Mouse (Mus musculus) limb, embryonic 10.5 days (tissue): ENCODE results near the gene Serpinb1a. TPM values are rescaled to one million over a fixed set of nuclear protein-coding genes. Genes with fewer than 3 reads are reported as not detected.
"Not testable (repeated sequence)": the region's sequence is repeated elsewhere in the genome, so short reads cannot be mapped to it uniquely, and the experiment has no call there.

ENCODE experiments used
- DNase-seq: peaks from one replicate; pipeline ENCODE4 v3.0.0-alpha.2; 2017; ENCODE audit warnings: low spot score
- H3K27ac ChIP-seq: fragments of 300-500 bp; sonication (generic); 2 replicates; pipeline ENCODE4 v1.5.1; 2016; ENCODE audit warnings: mild to moderate bottlenecking
- H3K27me3 ChIP-seq: fragments of 300-500 bp; sonication (generic); 2 replicates; pipeline ENCODE4 v1.6.1; 2016; ENCODE audit warnings: low read depth, mild to moderate bottlenecking; ENCODE audit not compliant: poor library complexity, severe bottlenecking
- H3K36me3 ChIP-seq: fragments of 300-500 bp; sonication (generic); 2 replicates; pipeline ENCODE4 v1.6.1; 2016; ENCODE audit warnings: mild to moderate bottlenecking, moderate library complexity
- H3K4me1 ChIP-seq: fragments of 300-500 bp; sonication (generic); 2 replicates; pipeline ENCODE4 v1.6.1; 2016
- H3K4me3 ChIP-seq: fragments of 300-500 bp; sonication (generic); 2 replicates; pipeline ENCODE4 v1.5.1; 2016; ENCODE audit warnings: mild to moderate bottlenecking, moderate library complexity
- H3K9me3 ChIP-seq: fragments of 300-500 bp; sonication (generic); replicated peaks from 2 replicates; pipeline ENCODE4 v1.6.1; 2016; ENCODE audit warnings: mild to moderate bottlenecking
- WGBS: fragments of 180-500 bp; shearing (Covaris S2); methylation state at CpG from one replicate; pipeline ENCODE4 v1.1.7; 2016; 5-methylcytosine and 5-hydroxymethylcytosine counted together
- polyA plus RNA-seq: library from polyadenylated mRNA; unstranded; fragments of >200 nt; fragmentation: Nextera tagmentation; extraction: Ambion mirVana; gene quantifications from 2 replicates; pipeline ENCODE4 v1.2.1, GENCODE M21; 2016

Gene Serpinb1a
- polyA plus RNA-seq = 0.46 and 2.1 TPM in 2 replicates

DNA sequence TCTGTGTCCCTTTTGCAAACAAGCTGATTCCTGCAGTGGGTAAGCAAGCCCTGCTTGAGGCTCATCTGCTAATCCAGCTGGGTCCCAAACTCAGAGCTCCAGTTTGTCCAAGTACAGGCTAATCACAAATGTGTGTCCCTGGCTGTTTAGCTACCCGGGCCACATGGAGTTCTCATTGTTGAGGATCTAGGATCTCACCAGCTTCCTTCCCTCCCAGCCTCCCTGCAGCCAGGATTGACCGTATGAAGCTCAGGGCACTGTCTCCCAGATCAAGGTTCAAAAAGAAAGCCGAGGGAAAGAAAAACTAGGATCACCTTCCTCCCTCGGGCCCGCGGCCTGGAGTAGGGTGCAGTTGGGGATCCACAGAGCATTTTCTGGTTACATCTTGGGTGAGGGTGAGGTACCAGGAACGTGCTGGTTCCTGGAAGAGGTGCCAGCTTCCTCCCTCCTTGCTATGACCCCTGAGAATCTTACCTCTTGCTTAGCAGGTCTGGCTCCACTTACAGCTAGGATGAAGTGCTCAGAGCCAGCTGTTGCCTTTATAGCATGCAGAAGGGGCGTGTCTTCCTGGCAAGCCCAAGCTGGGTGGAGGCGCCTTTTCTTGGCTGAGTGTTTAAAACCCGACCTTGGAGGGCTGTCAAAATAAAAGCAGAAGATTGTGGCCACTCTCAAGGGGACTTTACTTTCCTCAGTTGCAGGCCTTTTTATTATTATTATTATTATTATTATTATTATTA is at the start of gene Serpinb1a:
Gene Serpinb1a, minus strand, starts transcription at position 518 of the 737 bp plus-strand sequence.
- H3K9me3 ChIP-seq = no peaks in the 10 kb centered on the region
- H3K27ac ChIP-seq = no peak within 1 kb of the TSS
- H3K4me3 ChIP-seq = no peak within 1 kb of the TSS
- H3K36me3 ChIP-seq = no peaks in the 10 kb centered on the region
- no peaks in the 10 kb centered on the region for H3K27me3 ChIP-seq
- 53% methylated on average over 10 of the region's 10 CpGs for WGBS
- peaks cover 13% of the 10 kb centered on the region for H3K4me1 ChIP-seq
- DNase-seq = peak; percentile 39

DNA sequence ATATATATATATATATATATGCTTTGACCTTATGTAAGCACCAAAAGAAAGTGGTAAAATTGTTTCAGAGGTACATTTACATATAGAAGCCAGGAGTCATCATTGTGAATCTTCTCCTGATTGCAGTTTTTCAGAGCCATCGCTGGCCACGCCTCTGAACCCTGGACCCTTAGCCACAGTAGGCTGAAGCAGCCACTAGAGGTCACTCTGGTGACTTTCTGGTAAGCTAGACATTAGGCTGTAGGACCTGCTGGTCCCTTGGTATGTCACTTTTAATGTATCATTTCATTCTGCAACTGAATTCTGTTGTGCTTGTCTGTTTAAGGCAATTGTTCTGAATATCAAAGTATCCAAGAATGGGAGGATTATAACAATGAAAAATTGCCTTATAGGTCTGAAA is 49.7 kb upstream of the Serpinb1a start:
- 25% methylated on average over 2 of the region's 2 CpGs for WGBS
- Histone ChIP-seq H3K27ac (no peak overlapping the region), H3K4me3 (no peak overlapping the region), H3K4me1 (no peaks in the 10 kb centered on the region), H3K36me3 (no peaks in the 10 kb centered on the region), H3K9me3 (no peaks in the 10 kb centered on the region), H3K27me3 (no peaks in the 10 kb centered on the region)
- DNase-seq = peak; percentile 40

DNA sequence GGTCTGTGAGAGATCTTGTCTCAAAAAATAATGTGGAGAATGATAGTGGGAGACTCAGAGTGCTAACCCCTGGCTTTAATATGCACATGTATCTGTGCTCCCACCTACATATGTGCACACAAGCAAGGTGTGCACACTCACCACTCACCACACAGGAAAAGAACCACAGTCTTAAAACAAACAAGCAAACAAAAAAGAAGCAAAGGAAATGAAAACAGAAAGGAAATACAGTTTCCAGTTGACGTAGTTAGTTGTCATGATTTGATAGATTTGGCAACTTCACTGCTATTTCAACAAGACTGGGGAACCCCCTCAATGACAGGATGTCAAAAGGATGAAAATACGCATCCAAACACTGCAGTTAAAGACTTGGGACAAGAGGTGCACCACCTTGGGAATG is 48.1 kb upstream of the Serpinb1a start:
- not testable (repeated sequence) for H3K36me3 ChIP-seq, H3K4me3 ChIP-seq, DNase-seq, H3K4me1 ChIP-seq, H3K27ac ChIP-seq, H3K27me3 ChIP-seq, H3K9me3 ChIP-seq
- WGBS = 85% methylated on average over 1 of the region's 2 CpGs

- H3K4me1 ChIP-seq = no peaks in the 10 kb centered on the region
- H3K27me3 ChIP-seq = no peaks in the 10 kb centered on the region
- 72% methylated on average over 2 of the region's 2 CpGs for WGBS
Observed at GRCm38 (mm10) chr13:32898111-32898510, 47.1 kb upstream of the Serpinb1a start, which contains the start of gene Serpinb1c. Gene Serpinb1c (minus strand): TSS chr13:32898211.

DNA sequence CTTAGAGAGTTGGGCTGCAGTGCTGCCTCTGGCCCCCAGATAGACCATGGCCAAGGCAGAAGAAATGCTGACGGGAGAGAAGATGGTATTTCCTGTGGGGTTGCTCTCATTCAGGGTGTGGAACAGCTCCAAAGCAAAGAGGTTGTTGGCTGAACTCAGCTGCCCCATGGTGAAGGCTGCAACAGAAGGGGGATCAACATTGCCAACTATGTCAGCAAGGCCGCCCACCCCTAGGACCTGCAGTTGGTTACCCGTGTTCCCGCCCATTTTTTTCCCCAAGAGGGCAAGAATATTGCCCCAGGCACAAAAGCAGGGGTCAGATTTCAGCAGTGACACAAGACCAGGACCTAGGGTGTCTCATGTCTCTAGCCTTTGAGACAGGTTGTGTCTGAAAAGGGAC is 45.9 kb upstream of the Serpinb1a start:
- Histone ChIP-seq H3K27me3 (no peaks in the 10 kb centered on the region), H3K27ac (no peak overlapping the region), H3K4me3 (no peak overlapping the region), H3K9me3 (no peaks in the 10 kb centered on the region), H3K36me3 (no peaks in the 10 kb centered on the region), H3K4me1 (no peaks in the 10 kb centered on the region)
- 80% methylated on average over 4 of the region's 4 CpGs for WGBS
- no peak for DNase-seq

More at GRCm38 (mm10) chr13:32898111-32898510, 47.1 kb upstream of the Serpinb1a start, which contains the start of gene Serpinb1c:
- Histone ChIP-seq H3K9me3 (no peaks in the 10 kb centered on the region), H3K4me3 (no peak within 1 kb of the TSS), H3K27ac (no peak within 1 kb of the TSS), H3K36me3 (no peaks in the 10 kb centered on the region)
- no peak for DNase-seq

- Histone ChIP-seq H3K27me3 (no peaks in the 10 kb centered on the region), H3K27ac (no peak overlapping the region), H3K4me1 (no peaks in the 10 kb centered on the region), H3K9me3 (no peaks in the 10 kb centered on the region), H3K4me3 (no peak overlapping the region), H3K36me3 (no peaks in the 10 kb centered on the region)
- no peak for DNase-seq
Observed at GRCm38 (mm10) chr13:32884755-32885154, 33.8 kb upstream of the Serpinb1a start.

DNA sequence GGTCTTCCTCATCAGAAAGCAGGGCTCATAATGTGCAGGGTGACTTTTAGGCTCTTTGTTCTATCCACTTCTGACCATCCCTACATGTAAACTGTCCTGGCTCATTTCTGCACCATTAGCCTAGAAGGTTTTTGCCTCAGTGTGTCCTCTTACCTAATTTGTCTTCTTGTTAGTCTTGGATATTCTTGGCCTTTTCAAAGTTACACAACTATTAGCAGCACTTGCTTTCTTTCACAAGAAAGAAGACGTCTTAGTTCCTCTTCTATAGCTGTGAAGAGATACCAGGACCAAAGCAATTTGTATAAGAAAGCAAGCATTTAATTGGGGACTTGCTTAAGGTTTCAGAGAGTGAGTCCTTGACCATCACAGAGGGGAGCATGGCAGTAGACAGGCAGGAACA is 22.9 kb upstream of the Serpinb1a start:
- Histone ChIP-seq H3K36me3 (no peaks in the 10 kb centered on the region), H3K4me3 (no peak overlapping the region), H3K27ac (no peak overlapping the region), H3K27me3 (no peaks in the 10 kb centered on the region), H3K4me1 (no peaks in the 10 kb centered on the region), H3K9me3 (no peaks in the 10 kb centered on the region)
- DNase-seq = no peak
- 78% methylated on average over 1 of the region's 1 CpGs for WGBS

DNA sequence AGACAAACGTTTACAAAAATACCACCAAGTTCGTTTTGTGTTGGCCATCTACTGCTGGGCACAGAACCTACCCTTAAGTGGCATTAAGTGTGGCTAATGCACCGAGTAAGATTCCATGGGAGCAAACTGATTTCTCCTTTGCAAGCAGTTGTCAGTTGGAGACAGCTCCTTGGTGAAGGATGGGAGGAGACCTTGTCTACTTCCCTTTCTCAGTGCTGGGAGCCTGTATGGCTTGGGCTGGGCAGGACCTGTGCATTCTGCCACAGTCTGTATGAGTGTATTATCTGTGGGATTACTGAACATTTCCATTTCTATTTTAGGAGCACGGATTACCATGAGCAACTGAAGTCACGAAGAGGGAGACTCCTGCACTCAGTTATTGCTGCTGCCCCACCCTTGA is 17.9 kb upstream of the Serpinb1a start:
- H3K4me3 ChIP-seq = no peak overlapping the region
- no peaks in the 10 kb centered on the region for H3K36me3 ChIP-seq
- H3K27ac ChIP-seq = no peak overlapping the region
- WGBS = 84% methylated on average over 5 of the region's 5 CpGs
- no peaks in the 10 kb centered on the region for H3K27me3 ChIP-seq
- no peak for DNase-seq
- H3K4me1 ChIP-seq = no peaks in the 10 kb centered on the region
- H3K9me3 ChIP-seq = no peaks in the 10 kb centered on the region

DNA sequence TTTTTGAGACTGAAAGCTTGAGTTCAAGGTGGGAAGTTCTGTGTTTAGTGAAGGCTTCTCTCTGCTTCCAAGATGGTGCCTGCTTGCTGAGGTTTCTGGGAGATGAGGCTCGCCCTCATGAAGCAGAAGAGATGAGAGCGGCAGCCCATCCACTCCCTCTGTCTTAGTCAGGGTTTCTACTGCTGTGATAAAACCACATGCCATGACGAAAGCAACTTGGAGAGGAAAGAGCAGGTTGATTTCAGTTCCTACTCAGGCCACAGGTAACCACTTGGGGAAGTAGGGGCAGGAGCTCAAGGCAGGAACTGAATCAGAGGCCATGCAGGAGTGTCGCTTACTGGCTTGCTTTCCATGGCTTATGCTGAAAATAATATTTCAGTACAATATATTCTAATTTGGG is 17.2 kb upstream of the Serpinb1a start:
- not testable (repeated sequence) for H3K4me3 ChIP-seq, H3K4me1 ChIP-seq, H3K36me3 ChIP-seq, H3K27me3 ChIP-seq, DNase-seq, H3K27ac ChIP-seq, H3K9me3 ChIP-seq
- 91% methylated on average over 4 of the region's 4 CpGs for WGBS

GRCm38 (mm10) chr13:32867030-32867429 is 16.0 kb upstream of the Serpinb1a start:
- Histone ChIP-seq H3K27me3 (no peaks in the 10 kb centered on the region), H3K27ac (no peak overlapping the region), H3K4me1 (no peaks in the 10 kb centered on the region), H3K9me3 (no peaks in the 10 kb centered on the region), H3K36me3 (no peaks in the 10 kb centered on the region), H3K4me3 (no peak overlapping the region)
- no peak for DNase-seq
- WGBS = 67% methylated on average over 2 of the region's 2 CpGs

GRCm38 (mm10) chr13:32866484-32866883 is 15.5 kb upstream of the Serpinb1a start:
- DNase-seq = peak; percentile 78
- no peak overlapping the region for H3K4me3 ChIP-seq

DNA sequence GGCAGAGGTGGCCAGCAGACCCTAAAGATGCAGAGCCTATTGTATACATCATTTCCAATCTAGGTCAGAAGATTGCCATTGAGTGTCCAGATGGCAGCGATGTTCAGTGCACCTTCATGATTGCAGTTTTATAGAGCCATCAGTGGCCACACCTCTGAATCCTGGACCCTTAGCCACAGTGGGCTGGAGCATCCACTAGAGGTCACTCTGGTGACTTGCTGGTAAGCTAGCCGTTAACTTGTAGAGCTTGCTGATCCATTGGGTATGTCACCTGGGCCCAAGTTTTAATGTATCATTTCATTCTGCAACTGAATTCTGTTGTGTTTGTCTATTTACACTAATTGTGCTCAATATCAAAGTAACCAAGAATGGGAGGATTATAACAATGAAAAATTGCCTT is 14.6 kb upstream of the Serpinb1a start:
- H3K9me3 ChIP-seq = no peaks in the 10 kb centered on the region
- H3K27ac ChIP-seq = no peak overlapping the region
- WGBS = 64% methylated on average over 2 of the region's 2 CpGs
- no peak overlapping the region for H3K4me3 ChIP-seq
- no peaks in the 10 kb centered on the region for H3K4me1 ChIP-seq
- H3K36me3 ChIP-seq = no peaks in the 10 kb centered on the region
- no peak for DNase-seq
- H3K27me3 ChIP-seq = no peaks in the 10 kb centered on the region

More at GRCm38 (mm10) chr13:32866484-32866883, 15.5 kb upstream of the Serpinb1a start:
- no peaks in the 10 kb centered on the region for H3K9me3 ChIP-seq
- H3K27me3 ChIP-seq = no peaks in the 10 kb centered on the region
- no peak overlapping the region for H3K27ac ChIP-seq
- no peaks in the 10 kb centered on the region for H3K4me1 ChIP-seq
- H3K36me3 ChIP-seq = no peaks in the 10 kb centered on the region
- WGBS = 8% methylated on average over 9 of the region's 9 CpGs

DNA sequence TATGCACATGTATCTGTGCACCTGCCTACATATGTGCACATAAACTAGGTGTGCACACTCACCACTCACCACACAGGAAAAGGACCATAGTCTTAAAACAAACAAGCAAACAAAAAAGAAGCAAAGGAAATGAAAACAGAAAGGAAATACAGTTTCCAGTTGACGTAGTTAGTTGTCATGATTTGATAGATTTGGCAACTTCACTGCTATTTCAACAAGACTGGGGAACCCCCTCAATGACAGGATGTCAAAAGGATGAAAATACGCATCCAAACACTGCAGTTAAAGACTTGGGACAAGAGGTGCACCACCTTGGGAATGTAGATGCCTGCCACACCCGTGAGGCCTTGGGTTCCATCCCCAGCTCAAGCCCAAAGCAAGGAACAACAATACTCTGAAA is 13.5 kb upstream of the Serpinb1a start:
- not testable (repeated sequence) for H3K27ac ChIP-seq, H3K4me3 ChIP-seq, H3K9me3 ChIP-seq, H3K36me3 ChIP-seq, H3K27me3 ChIP-seq, H3K4me1 ChIP-seq, DNase-seq
- WGBS = 72% methylated on average over 3 of the region's 3 CpGs

DNA sequence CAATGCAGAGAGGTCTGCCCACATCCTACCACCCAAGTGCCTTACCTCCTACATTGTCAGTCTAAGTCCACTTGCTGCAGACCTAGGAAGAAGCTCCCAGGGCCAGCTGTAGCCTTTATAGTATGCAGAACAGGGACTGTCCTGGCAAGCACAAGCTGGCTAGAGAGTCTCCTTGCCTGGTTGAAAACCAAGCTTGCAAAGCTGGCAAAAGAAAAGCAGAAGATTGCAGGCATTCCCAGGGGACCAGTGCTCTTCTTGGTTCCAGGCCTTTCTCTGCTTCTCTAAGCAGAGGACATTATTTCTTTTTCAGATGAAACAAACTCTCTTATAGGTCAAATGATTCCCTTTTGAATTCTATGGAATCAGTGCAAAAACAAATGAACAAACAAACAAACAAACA is 12.5 kb upstream of the Serpinb1a start:
- no peak for DNase-seq
- Histone ChIP-seq H3K27ac (no peak overlapping the region), H3K4me3 (no peak overlapping the region), H3K36me3 (no peaks in the 10 kb centered on the region), H3K9me3 (no peaks in the 10 kb centered on the region), H3K27me3 (no peaks in the 10 kb centered on the region), H3K4me1 (no peaks in the 10 kb centered on the region)
